8 mouse cellular contexts compared by ENCODE assay signal in genomic region chr5:74618573-74619059, GRCm38 (mm10).
DNase-seq lines count a peak whose midpoint lies in the region; ATAC-seq lines count a peak whose summit lies in the region.

No protein-coding gene starts in this region.

- H3K36me3 ChIP-seq in midbrain, embryonic 11.5 days (ENCODE audit: control insufficient read depth, insufficient read depth, low read length): no peaks in the 10 kb centered on the region

- no peaks in the 10 kb centered on the region for H3K9me3 ChIP-seq in midbrain, embryonic 11.5 days (ENCODE audit: control insufficient read depth, low read length)

- 0 out of 2 replicates have a peak, but pooled peaks cover 2% of the 10 kb centered on the region for H3K4me1 ChIP-seq in midbrain, embryonic 11.5 days (ENCODE audit: control insufficient read depth, insufficient read depth, low read length)

- H3K27me3 ChIP-seq in midbrain, embryonic 11.5 days (ENCODE audit: control insufficient read depth, insufficient read depth, low read length): no peaks in the 10 kb centered on the region

- no peak overlapping the region for H3K4me3 ChIP-seq in midbrain, embryonic 11.5 days (ENCODE audit: low read depth, low read length)

- DNase-seq in adrenal gland, postnatal 10 days: peak; percentile 53
- DNase-seq in adrenal gland, adult 2 months: no peak
- DNase-seq in kidney, postnatal 10 days: peak; percentile 31
- no peak for DNase-seq in kidney, adult 9 months
- DNase-seq in ZHBTc4 (ENCODE audit: low read depth, low spot score): peak; percentile 12
- peak; percentile 37 for DNase-seq in induced T-regulatory cell, adult 2 months (ENCODE audit: low read depth)
- DNase-seq in layer of hippocampus, postnatal 14 days (ENCODE audit: low spot score in 2 of 2): no peak
- DNase-seq in midbrain, embryonic 11.5 days (ENCODE audit: low spot score, missing footprints): no peak

- H3K9ac ChIP-seq in midbrain, embryonic 11.5 days (ENCODE audit: low read length): no peak overlapping the region

- WGBS in midbrain, embryonic 11.5 days: 71% methylated on average over 3 of the region's 3 CpGs

- ATAC-seq in midbrain, embryonic 11.5 days (ENCODE audit: low FRiP score): no peak

- H3K4me2 ChIP-seq in midbrain, embryonic 11.5 days: no peak overlapping the region

- no peak overlapping the region for H3K27ac ChIP-seq in midbrain, embryonic 11.5 days (ENCODE audit: low read depth, low read length)

Comparison
In these comparisons a context has a peak if more than half of its experiments do, and no peak if none do; other contexts are left out.
1. DNase-seq: peak in adrenal gland, postnatal 10 days (single experiment), kidney, postnatal 10 days (single experiment), ZHBTc4 (single experiment) and induced T-regulatory cell, adult 2 months (single experiment); none in adrenal gland, adult 2 months (single experiment), kidney, adult 9 months (single experiment), layer of hippocampus, postnatal 14 days (0 of 2) and midbrain, embryonic 11.5 days (single experiment).